Mouse (Mus musculus) G1E (cell line): ENCODE measurements at regions not wholly inside any gene's neighbourhood (a gene's known extent, or its start where the extent isn't known, plus 50 kb on each side); places are given as distances from the start of the nearest gene placed in this dataset.

Experiments used
- CTCF ChIP-seq: IDR thresholded peaks from 2 replicates; pipeline ENCODE4 v1.5.1; 2012; ENCODE audit warnings: low read depth, low read length, inconsistent platforms, mixed read lengths
- GATA1 ChIP-seq: IDR thresholded peaks from 2 replicates; pipeline ENCODE4 v1.6.1; 2012; ENCODE audit warnings: borderline replicate concordance, low read length, inconsistent platforms, mixed read lengths
- POLR2AphosphoS5 ChIP-seq: IDR thresholded peaks from 2 replicates; pipeline ENCODE4 v1.6.1; 2012; ENCODE audit warnings: low read depth, low read length, inconsistent platforms; ENCODE audit not compliant: insufficient replicate concordance
- TAL1 ChIP-seq: conservative IDR thresholded peaks from 2 replicates; pipeline ENCODE4 v1.6.1; 2012; ENCODE audit warnings: low read depth, low read length, inconsistent platforms, mixed read lengths

DNA sequence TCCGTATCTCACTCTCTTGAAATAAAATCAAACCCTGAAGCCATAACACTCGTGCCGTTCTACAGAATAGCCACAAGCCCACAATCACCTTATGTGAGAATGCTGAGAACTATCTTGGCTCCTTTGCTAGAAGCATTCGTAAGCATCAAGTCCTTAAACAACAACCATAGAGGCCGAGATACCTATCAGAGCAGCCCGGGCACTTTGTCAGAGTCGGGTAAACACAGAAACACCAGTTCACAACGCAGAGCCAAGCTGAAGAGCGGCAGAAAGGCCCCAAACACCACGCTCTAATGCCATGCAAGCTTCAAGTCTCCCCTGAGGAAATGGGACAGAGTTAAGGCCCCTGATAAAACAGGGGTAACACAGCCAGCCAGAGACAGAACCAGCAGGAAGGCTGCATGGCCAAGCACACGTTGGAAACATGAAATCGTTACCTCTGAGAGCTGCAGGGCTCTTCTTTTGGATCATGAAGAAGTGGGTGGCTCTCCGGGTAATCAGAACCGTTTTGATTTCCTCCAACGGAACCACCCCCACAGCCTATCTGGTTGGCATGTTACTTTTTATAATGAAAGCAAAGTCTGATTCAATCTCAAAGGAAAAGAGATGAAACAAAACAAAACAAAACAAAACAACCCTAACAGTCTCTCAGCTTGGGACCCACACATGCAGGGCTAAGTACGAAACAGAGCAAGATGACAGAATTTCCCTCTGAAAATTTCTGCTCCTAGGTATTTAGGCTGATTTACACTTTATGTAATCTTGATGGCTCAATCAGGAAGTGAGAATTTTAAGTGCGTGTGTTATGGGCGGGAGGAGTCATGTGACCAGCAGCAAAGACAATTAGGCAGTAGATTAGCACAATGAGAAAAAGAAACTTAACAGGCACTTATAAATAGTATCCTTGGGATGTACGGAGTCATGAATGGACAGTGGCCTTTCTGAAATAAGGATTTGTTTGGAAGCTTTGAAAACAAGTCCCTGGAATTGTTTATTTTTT lies 155.8 kb upstream of the Klf14 start:
- TF ChIP-seq CTCF (no peak), GATA1 (no peak), TAL1 (no peak), POLR2AphosphoS5 (no peak)
